Mouse (Mus musculus) kidney, postnatal 4 days (tissue): ENCODE results near the gene Olfr1099.

Experiments
- DNase-seq, 2 experiments: peaks; one replicate each; pipeline ENCODE4 v3.0.0; 2021; ENCODE audit warnings: mixed read lengths in 2 of 2

Olfr1099 gene

GRCm38 (mm10) chr2:86960593-86960992 is at the start of gene Olfr1099:
Olfr1099 (minus strand) TSS chr2:86960693.
- DNase-seq, result no peak

GRCm38 (mm10) chr2:86998098-86998497 is 37.6 kb upstream of the Olfr1099 start, which contains the start of gene Olfr1102:
Olfr1102 (plus strand) TSS chr2:86998398.
- DNase-seq, result no peak

GRCm38 (mm10) chr2:86991121-86991520 is 30.6 kb upstream of the Olfr1099 start, which contains the start of gene Olfr1101:
Olfr1101 (minus strand) TSS chr2:86991221.
- no peak for DNase-seq

- no peak for DNase-seq
Observed at GRCm38 (mm10) chr2:86979854-86980253, 19.4 kb upstream of the Olfr1099 start, which contains the start of gene Olfr1100. Olfr1100 (minus strand) TSS chr2:86979954.

GRCm38 (mm10) chr2:86926557-86926956 is 33.9 kb downstream of the Olfr1099 start:
- no peak for DNase-seq

GRCm38 (mm10) chr2:86924445-86924844 is 36.0 kb downstream of the Olfr1099 start, which contains the start of gene Olfr1098:
Olfr1098 (minus strand) TSS chr2:86924545.
- no peak for DNase-seq

- DNase-seq, result no peak
Observed at GRCm38 (mm10) chr2:86905647-86906046, 54.8 kb downstream of the Olfr1099 start.
